Mouse (Mus musculus) G1E (cell line): ENCODE measurements around the gene Gm11146.

Experiments
- CTCF ChIP-seq: IDR thresholded peaks from 2 replicates; pipeline ENCODE4 v1.5.1; 2012; ENCODE audit warnings: low read depth, low read length, inconsistent platforms, mixed read lengths
- GATA1 ChIP-seq: IDR thresholded peaks from 2 replicates; pipeline ENCODE4 v1.6.1; 2012; ENCODE audit warnings: borderline replicate concordance, low read length, inconsistent platforms, mixed read lengths
- GATA2 ChIP-seq: IDR thresholded peaks from 2 replicates; pipeline ENCODE4 v1.6.1; 2012; ENCODE audit warnings: low read depth, low read length, inconsistent platforms, borderline replicate concordance
- POLR2AphosphoS5 ChIP-seq: IDR thresholded peaks from 2 replicates; pipeline ENCODE4 v1.6.1; 2012; ENCODE audit warnings: low read depth, low read length, inconsistent platforms; ENCODE audit not compliant: insufficient replicate concordance

DNA sequence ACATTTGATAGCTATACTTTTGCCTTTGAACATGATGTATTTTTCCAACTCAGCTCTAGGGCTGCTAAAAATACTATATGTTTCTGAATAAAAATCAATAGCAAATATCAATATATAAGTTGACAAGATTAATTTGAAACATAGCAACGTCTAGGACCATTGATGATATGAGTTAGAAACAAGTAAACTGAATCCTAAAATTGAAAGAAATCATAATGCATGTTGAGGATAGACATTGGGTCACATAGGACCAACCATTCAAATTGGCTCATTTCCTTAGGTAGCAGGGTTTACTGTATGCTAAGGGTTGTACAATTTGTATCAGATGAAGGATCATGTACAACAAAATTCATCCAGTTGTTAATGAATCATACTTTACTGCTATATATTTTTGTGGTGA, at the start of gene Gm11146:
- TF ChIP-seq GATA1: no peak
- no peak for TF ChIP-seq CTCF
- no peak for TF ChIP-seq POLR2AphosphoS5
- TF ChIP-seq GATA2: no peak
